Mouse (Mus musculus) cerebellum, postnatal 14 days (tissue): ENCODE data around the gene Ube2e2.
"Not testable (repeated sequence)": the region's sequence is repeated elsewhere in the genome, so short reads cannot be mapped to it uniquely, and the experiment has no call there.

ENCODE experiments used
- DNase-seq, 2 experiments: peaks; one replicate each; pipeline ENCODE4 v3.0.0; 2021; ENCODE audit warnings: mixed read lengths in 2 of 2

Ube2e2 gene

DNA sequence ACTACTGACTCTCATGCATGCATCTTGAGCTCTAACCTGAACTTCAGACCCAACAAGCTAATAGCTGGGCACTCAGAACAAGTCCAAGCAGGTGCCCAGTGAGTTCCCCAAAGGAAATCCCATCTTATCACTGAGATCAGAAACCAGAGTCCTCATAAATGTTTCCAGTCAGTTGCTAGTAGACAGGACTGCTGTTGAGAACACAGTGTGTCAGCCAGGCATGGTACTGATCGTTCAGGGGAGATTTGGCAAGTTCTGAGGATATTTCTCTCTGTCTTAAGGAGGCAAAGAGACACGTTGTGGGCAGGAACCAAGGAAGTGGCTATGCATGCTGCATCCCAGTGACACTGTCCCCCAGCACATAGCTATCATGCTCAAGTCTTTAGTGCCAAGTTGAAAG, 275.5 kb downstream of the Ube2e2 start:
- no peak for DNase-seq

GRCm38 (mm10) chr14:18601927-18602326, 292.1 kb downstream of the Ube2e2 start:
- no peak for DNase-seq

GRCm38 (mm10) chr14:18586239-18587034, 307.6 kb downstream of the Ube2e2 start:
- peak; percentile 80 for DNase-seq

DNA sequence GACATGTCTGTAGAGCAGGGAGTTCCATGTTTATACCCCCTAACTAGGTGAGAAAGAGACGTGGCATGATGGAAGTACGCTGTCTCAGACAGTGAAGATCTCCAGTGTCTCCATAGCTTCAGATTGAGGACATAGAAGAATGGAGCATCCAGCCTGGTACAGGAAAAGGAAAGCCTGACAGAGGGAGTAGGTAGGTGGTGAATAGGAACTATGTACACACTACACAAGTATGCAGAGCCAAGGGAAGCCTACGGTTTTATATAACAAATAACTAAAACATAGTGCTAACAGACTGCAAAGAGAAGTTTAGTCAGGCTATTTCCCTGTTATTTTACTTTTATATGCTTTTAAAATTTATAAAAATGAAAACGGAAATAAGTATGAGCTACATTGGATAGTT, 312.3 kb downstream of the Ube2e2 start:
- no peak for DNase-seq

GRCm38 (mm10) chr14:18574756-18575155, 319.3 kb downstream of the Ube2e2 start:
- DNase-seq = no peak

DNA sequence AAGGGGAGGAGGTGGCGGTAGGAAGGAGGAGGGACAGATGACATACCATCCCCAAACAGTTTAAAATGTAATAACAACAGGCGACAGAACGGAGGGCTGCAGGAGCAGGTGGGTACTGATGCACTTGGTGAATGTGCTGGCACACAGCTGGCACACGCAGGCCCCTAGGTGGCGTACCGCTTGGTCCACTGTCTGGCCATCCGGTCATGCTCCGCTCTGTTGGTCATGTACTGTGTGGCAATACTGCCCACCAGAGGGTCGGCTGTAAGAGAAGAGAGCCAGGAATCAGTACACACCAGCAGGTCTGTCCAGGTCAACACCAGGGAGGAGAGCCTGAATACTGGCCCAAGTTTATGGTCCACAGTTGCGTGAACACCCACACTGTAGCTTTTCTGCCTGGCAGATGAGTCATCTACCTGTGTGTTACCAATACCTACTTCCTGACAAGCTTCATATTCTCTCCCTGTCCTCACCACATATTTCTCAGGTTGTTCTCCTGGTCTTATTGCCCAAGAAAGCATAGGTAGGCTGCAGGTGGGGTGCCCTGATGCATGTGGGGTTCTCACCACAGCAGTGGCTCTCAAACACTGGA, 319.8 kb downstream of the Ube2e2 start:
- no peak for DNase-seq

DNA sequence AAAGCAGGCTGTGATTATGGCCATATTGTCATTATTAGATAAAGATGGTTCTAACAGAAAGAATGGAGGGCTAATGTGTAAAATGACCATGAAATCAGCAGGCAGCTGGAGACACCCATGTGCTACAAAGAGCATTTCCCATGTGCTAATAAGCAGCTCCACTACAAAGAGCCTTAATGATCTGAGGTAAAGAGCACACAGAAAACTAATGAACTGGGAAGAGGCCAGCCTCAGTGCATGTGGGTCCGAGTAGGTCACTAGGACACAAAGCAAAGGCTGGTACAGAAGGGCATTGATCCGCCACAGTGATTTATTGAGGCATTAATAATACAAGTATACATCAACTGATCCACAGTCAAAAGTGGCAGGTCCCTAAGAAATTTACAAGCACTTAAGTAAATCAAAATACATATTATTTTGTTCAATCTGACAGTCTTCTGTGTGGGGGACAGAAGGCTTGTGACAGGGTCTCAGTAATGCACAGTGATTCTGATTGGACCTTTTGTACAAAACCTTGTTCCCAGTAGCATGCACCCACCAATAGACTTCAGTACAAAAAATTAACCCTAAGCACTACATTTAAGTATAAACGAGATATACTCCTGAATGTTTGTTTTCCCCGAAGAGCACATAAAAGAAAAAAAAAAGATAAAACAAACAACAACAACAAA, 320.6 kb downstream of the Ube2e2 start:
- DNase-seq = no peak

DNA sequence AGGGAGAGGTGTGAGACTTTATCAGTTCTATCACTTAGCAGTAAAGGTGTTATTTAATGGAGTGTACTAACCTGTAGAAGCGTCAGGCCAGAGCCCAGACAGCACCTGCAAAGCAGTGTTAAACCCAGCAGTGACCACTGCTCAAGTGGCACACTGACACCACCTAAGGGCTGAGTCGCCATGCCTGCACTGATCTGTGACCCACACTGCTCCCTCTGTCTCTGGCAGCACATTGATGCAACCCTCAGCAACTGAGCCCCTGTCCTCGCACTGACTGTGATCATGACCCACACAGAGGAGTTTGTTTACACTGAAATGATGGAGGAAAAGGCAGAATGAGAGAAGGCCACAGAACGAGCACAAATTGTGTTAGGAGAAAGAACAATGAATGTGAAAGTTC, 321.2 kb downstream of the Ube2e2 start:
- no peak for DNase-seq

DNA sequence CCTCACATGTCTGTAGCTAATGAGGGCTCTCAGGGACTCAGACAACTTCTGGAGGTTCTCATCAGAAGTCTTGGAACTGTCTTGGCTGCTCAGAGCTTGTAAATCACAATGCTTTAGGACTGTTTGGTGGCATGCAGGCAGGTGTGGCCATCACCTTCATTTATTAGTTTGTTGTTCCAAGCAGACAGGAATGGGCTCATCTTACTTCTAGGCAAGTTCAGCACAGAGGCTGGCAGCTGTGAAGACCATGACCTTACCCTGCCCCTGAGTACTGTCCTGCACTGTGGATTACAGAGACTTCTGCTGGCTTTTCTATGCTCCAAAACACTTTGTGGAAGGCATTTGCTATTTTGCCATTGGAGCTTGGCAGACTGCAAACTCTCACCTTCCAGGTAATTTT, 324.5 kb downstream of the Ube2e2 start:
- no peak for DNase-seq

GRCm38 (mm10) chr14:18564999-18565398, 329.1 kb downstream of the Ube2e2 start:
- DNase-seq = not testable (repeated sequence)

- no peak for DNase-seq
Measured at GRCm38 (mm10) chr14:18555287-18555686, 338.8 kb downstream of the Ube2e2 start.

- DNase-seq = no peak
Measured at GRCm38 (mm10) chr14:18554627-18554988, 339.5 kb downstream of the Ube2e2 start.

DNA sequence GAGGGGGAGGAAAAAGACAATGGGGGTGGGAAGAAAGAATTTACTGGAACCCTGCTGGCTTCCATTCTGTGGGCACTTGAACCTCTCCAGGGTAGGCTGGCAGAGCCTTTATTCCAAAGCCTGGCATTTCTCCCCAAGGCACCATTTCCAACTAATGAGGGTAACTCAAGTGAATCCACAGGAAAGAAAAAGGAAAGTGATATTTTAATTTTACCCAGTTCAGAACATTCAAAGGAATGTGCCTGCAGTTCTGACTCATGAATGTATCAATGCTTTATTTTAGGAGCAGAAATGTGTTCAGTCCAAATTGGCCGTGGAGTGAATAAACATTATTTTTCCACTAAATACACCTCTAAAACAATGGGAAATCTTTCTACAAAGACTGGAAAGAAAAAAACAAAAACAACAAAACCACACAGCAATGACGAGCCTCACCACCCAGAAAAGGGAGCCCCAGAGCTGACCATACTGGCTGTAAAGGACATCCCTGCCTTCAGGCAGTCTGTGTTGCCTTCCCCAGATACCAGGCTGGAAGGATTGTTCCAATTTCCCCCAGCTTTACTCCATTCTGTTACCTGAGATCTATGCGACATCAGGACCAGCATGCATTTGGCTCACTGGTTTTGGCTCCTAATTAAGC, 340.0 kb downstream of the Ube2e2 start:
- no peak for DNase-seq

- DNase-seq = no peak
Measured at GRCm38 (mm10) chr14:18547541-18547940, 346.5 kb downstream of the Ube2e2 start.

DNA sequence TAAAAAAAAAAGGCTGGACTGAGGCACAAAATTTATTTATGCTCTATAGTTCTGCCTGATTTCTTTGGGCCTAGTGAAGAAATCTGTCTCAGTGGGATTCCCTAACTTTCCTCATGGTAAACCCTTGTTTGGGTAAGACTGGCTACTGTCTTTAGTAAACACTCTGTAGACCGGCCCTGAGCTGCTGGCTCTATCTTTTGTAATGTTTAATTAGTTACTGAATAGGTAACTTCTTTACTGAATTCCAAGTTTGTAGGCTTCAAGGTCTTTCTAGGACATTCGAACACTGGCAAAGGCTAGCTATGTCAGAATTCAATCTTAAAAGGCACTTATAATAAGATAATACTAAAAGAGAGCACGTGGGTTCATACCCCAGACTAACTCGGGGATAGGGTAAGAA, 355.0 kb downstream of the Ube2e2 start:
- DNase-seq = not testable (repeated sequence)

DNA sequence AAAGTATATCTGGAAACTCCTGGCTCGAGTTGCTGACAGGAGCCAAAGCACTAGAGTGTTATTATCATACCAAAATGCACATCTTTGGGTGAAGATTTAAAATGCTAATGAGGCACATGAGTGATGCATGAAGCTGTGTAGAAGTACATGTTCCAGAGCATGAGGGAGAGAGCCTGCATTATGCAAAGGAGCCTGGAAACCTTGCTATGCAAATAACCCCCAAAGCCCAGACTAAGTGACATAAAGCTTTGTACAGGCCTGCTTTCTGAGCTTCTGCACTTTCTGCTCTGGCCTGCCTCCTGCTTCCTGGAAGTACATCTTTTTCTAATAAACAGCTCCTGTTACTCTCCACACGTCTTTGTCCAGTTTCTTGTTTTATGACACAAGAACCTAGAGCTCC, 363.2 kb downstream of the Ube2e2 start:
- DNase-seq = no peak

DNA sequence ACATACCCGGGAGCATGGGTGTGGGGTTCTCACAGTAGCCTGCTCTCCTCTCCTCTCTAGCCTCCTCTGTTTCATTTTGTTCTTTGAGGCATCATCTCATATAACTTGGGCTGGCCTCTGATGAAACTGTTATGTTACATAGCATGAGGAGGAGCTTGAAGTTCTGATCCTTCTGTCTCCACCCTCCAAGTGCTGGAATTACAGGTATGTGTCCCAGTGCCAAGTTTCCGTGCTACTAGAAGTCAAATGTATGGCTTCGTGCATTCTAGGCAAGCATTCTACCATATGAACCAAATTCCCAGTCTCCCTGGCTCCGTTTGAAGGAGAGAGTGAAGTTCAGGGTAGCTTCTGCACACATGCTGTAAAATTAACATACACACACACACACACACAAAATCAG, 363.6 kb downstream of the Ube2e2 start:
- no peak for DNase-seq
